Comparison of ENCODE assay signal across 9 mouse cellular contexts in the genomic region with DNA sequence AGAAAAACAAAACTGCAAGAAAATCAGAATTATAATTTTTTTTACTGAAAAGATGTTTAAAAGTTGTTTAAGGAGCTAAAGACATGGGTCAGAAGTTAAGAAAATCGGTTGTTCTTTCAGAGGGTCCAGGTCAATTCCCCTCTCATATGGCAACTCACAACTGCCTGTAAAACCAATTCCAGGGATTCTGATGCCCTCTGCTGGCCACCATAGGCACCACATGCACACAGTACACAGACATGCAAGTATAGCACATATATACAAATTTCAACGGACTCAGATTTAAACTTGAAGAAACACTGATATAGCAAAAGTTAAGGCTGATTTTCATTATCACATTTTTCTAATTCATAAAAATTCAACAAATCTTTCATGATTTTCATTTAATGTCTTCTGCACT. TPM values are rescaled to one million over a fixed set of nuclear protein-coding genes. Genes with fewer than 3 reads are reported as not detected.
DNase-seq lines count a peak whose midpoint lies in the region; ATAC-seq and TF ChIP-seq lines count a peak whose summit lies in the region.
"Had no signal": no experiment of that assay in that cellular context is flagged by ENCODE, and none has a peak within 500 bp of the region (broad histone marks: within the 10 kb centered on the region; RNA-seq: fewer than 3 reads in every experiment).

No protein-coding gene starts in this region.

- no peaks in the 10 kb centered on the region for H3K27me3 ChIP-seq in limb, embryonic 11.5 days (ENCODE audit: control insufficient read depth, insufficient read depth, low read length)
- no peaks in the 10 kb centered on the region for H3K27me3 ChIP-seq in limb, embryonic 10.5 days (ENCODE audit: low read depth, poor library complexity, severe bottlenecking)
- H3K27me3 ChIP-seq: midbrain, embryonic 12.5 days had no signal

- H3K4me3 ChIP-seq in limb, embryonic 11.5 days (ENCODE audit: low read depth, low read length), result no peak overlapping the region
- H3K4me3 ChIP-seq in limb, embryonic 10.5 days, result no peak overlapping the region
- H3K4me3 ChIP-seq: midbrain, embryonic 12.5 days had no signal

- no peak for TF ChIP-seq POLR2A in brain, embryonic 14.5 days (IDR thresholded peaks at IDR 0.05; ENCODE audit: borderline replicate concordance, extremely low read depth, insufficient read depth, insufficient read length, poor library complexity, severe bottlenecking)

- DNase-seq in cerebellum, postnatal 14 days, result peak; percentile 30 to 57
- no peak for DNase-seq in cerebellum, adult 11 months
- DNase-seq in limb, embryonic 11.5 days (ENCODE audit: low spot score), result peak; percentile 29
- DNase-seq in limb, embryonic 10.5 days (ENCODE audit: low spot score), result no peak
- DNase-seq in brain, embryonic 14.5 days (ENCODE audit: low read depth), result peak; percentile 11
- DNase-seq in frontal cortex, adult 2 months (ENCODE audit: extremely low spot score in 1 of 2, low spot score in 1 of 2), result no peak
- no peak for DNase-seq in ovary, adult 18-20 months (ENCODE audit: low spot score)

- H3K27ac ChIP-seq in limb, embryonic 11.5 days (replicated peaks; ENCODE audit: low read depth, low read length), result no peak overlapping the region
- no peak overlapping the region for H3K27ac ChIP-seq in limb, embryonic 10.5 days
- H3K27ac ChIP-seq: midbrain, embryonic 12.5 days had no signal

- TF ChIP-seq CTCF in brain, embryonic 14.5 days (IDR thresholded peaks at IDR 0.05; ENCODE audit: borderline replicate concordance, extremely low read depth, insufficient read depth, insufficient read length), result peak; percentile 45; the same call in 1 of the 2 replicates

- 89% methylated on average over 2 of the region's 2 CpGs for WGBS in limb, embryonic 11.5 days
- WGBS in limb, embryonic 10.5 days, result 92% methylated on average over 2 of the region's 2 CpGs

- no peak overlapping the region for H3K9ac ChIP-seq in limb, embryonic 11.5 days (ENCODE audit: low read length)
- H3K9ac ChIP-seq: midbrain, embryonic 12.5 days had no signal

- H3K4me1 ChIP-seq in limb, embryonic 11.5 days (ENCODE audit: control insufficient read depth, insufficient read depth, low read length), result no peaks in the 10 kb centered on the region
- no peaks in the 10 kb centered on the region for H3K4me1 ChIP-seq in limb, embryonic 10.5 days
- H3K4me1 ChIP-seq: midbrain, embryonic 12.5 days had no signal

- H3K9me3 ChIP-seq in limb, embryonic 11.5 days (ENCODE audit: control insufficient read depth, low read length), result no peaks in the 10 kb centered on the region
- H3K9me3 ChIP-seq in limb, embryonic 10.5 days (replicated peaks), result no peaks in the 10 kb centered on the region
- H3K9me3 ChIP-seq: midbrain, embryonic 12.5 days had no signal

- no peak for ATAC-seq in limb, embryonic 11.5 days (ENCODE audit: insufficient number of reproducible peaks, low FRiP score, low TSS enrichment, low read depth)
- peak; percentile 70; the same call in 1 of the 2 replicates for ATAC-seq in megakaryocyte progenitor cell, adult 5-6 weeks (replicated peaks; ENCODE audit: poor library complexity)

- H3K4me2 ChIP-seq in limb, embryonic 11.5 days (ENCODE audit: low read depth, severe bottlenecking), result no peak overlapping the region
- H3K4me2 ChIP-seq: midbrain, embryonic 12.5 days had no signal

- H3K36me3 ChIP-seq in limb, embryonic 11.5 days (ENCODE audit: control insufficient read depth, insufficient read depth, low read length), result no peaks in the 10 kb centered on the region
- H3K36me3 ChIP-seq in limb, embryonic 10.5 days, result no peaks in the 10 kb centered on the region
- H3K36me3 ChIP-seq: midbrain, embryonic 12.5 days had no signal

RNA-seq across cellular contexts. Expression of a gene that starts 6.9 kb away (rescaled TPM):
- 6.5 and 7.0 TPM in 2 replicates for polyA plus RNA-seq in limb, embryonic 11.5 days (2014; fragmentation: Nextera tagmentation; extraction: Ambion mirVana)
- polyA plus RNA-seq in limb, embryonic 10.5 days (2016; fragmentation: Nextera tagmentation; extraction: Ambion mirVana), result 4.8 and 6.0 TPM in 2 replicates
- polyA plus RNA-seq in brain, embryonic 14.5 days (2012; rRNA removed), result 4.7 and 6.0 TPM in 2 replicates
- total RNA-seq in megakaryocyte progenitor cell, adult 5-6 weeks (2015), result 16.1 and 17.1 TPM in 2 replicates
- 19.8 and 32.5 TPM in 2 replicates for total RNA-seq in megakaryocyte progenitor cell, adult 5-6 weeks (2017)
- polyA plus RNA-seq in frontal cortex, adult 2 months (2012; rRNA removed), result 21.3 and 24.3 TPM in 2 replicates

RNA-seq across cellular contexts. Expression of a gene that starts 7.0 kb away (rescaled TPM):
- 144 and 149 TPM in 2 replicates for polyA plus RNA-seq in limb, embryonic 11.5 days (2014; fragmentation: Nextera tagmentation; extraction: Ambion mirVana)
- polyA plus RNA-seq in limb, embryonic 10.5 days (2016; fragmentation: Nextera tagmentation; extraction: Ambion mirVana), result 140 and 144 TPM in 2 replicates
- 116 and 141 TPM in 2 replicates for polyA plus RNA-seq in brain, embryonic 14.5 days (2012; rRNA removed)
- 135 and 167 TPM in 2 replicates for total RNA-seq in megakaryocyte progenitor cell, adult 5-6 weeks (2015)
- total RNA-seq in megakaryocyte progenitor cell, adult 5-6 weeks (2017), result 94.5 and 99.4 TPM in 2 replicates
- 241 and 293 TPM in 2 replicates for polyA plus RNA-seq in frontal cortex, adult 2 months (2012; rRNA removed)

Comparison
In these comparisons a context has a peak if more than half of its experiments do, and no peak if none do; other contexts are left out.
1. DNase-seq: peak in cerebellum, postnatal 14 days (2 of 2), limb, embryonic 11.5 days (single experiment) and brain, embryonic 14.5 days (single experiment); none in cerebellum, adult 11 months (single experiment), limb, embryonic 10.5 days (single experiment), frontal cortex, adult 2 months (0 of 2) and ovary, adult 18-20 months (single experiment).